Mouse (Mus musculus) brain, embryonic 14.5 days (tissue): Measurements from ENCODE around the gene Lrch1.

Experiments used
- CTCF ChIP-seq: fragments of 200-500 bp; IDR thresholded peaks from 2 replicates; pipeline ENCODE4 v1.5.1; 2012; ENCODE audit warnings: inconsistent platforms, mild to moderate bottlenecking, moderate library complexity, borderline replicate concordance; ENCODE audit not compliant: insufficient read depth, insufficient read length; ENCODE audit errors: extremely low read depth
- POLR2A ChIP-seq: fragments of 200-500 bp; IDR thresholded peaks from 2 replicates; pipeline ENCODE4 v1.6.1; 2012; ENCODE audit warnings: mild to moderate bottlenecking, inconsistent platforms, borderline replicate concordance; ENCODE audit not compliant: poor library complexity, insufficient read depth, insufficient read length, severe bottlenecking; ENCODE audit errors: extremely low read depth

DNA sequence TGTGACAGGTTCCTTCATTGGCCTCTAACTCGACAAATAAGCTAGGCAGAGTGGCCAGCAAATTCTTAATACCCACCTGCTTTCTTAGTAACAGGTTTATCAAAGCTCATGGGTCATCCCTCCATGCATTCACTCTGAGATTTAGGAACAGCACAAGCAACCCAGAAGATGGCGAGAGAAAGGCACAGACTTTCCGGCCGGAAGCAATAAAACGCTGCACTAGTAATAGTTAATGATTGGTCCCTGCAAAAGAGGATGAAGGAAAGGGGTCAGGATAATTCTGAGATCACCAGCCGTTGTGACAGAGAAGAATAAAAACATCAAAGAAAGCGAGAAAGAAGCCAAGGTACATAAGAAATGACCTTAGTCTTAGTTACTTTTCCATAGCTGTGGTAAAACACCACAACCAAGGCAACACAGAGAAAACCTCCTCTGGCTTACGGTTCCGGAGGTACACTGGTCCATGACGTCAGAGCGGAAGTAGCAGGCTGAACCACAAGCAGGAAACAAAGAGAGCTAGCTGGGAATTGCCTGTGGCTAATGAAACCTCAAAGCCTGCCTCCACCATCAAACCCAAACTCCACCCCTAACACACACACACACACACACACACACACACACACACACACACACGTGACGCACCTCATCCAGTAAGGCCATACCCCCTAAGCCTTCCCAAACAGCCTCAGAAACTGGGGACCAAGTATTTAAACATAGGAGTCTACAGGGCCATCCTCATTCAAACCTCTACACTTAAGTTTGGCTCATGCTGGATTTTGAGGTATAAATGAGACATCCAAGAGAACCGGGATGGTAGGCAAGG is 100.2 kb downstream of the Lrch1 start:
- TF ChIP-seq CTCF, result no peak
- TF ChIP-seq POLR2A, result no peak
